Mouse (Mus musculus): ENCODE data around the gene Arfip1. TPM values are rescaled to one million over a fixed set of nuclear protein-coding genes. Genes with fewer than 3 reads are reported as not detected.

Gene Arfip1
- polyA plus RNA-seq (2014; fragmentation: Nextera tagmentation; extraction: Ambion mirVana) = 57.5 and 66.6 TPM in 2 replicates

DNA sequence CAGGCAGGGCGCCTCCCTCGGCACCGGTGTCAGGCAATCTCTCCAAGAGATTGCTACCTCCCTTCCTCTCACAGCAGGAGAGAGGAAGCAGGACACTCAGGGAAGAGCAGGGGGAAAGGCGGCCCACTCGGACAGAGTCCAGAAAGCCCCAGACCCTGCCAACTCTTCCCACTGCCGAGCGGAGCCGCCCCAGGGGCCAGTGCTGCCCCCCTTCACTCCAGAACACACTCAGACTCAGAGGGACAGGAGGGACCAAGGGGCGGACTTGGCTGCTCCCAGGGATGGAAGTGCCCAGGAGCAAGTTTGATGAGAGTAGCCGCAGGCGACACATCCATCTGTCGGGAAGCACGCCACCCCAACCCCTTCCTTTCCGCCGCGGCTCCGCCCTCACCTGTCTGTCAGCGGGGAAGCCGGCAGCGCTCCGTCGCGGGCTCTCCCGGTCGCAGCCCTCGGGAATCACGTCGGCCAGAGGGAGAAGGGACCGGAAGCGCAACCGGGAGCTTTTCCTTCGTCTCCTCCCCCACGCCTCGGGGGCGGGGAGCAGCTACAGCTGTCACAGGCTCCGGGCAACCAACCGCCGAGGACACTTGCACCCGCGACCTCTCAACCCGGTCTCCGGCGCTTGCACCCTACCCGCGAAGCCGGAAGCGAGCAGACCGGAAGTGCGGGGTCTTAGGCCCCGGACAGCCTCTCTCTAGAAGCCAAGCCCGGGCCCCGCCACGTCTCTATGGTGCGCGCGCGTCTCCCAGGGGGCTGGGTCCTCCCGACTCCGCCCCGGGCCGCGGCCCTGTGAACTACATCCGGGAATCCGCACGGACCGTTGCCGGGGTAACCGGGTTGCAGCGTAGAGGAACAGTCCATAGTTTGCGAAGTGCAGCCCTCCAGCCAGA is at the start of gene Arfip1:
Arfip1 (minus strand) TSS at position 603 of the 890 bp plus-strand sequence.
- H3K27me3 ChIP-seq (ENCODE audit: control insufficient read depth, insufficient read depth, low read length) = no peaks in the 10 kb centered on the region
- peak; percentile 99 for ATAC-seq (ENCODE audit: insufficient number of reproducible peaks, insufficient read depth, low FRiP score, low read depth)
- peak within 1 kb of the TSS; percentile 80 for H3K9ac ChIP-seq (replicated peaks; ENCODE audit: low read depth, low read length)
- H3K4me3 ChIP-seq (ENCODE audit: low read depth, low read length) = peak within 1 kb of the TSS; percentile 88
- H3K27ac ChIP-seq (ENCODE audit: low read length) = peak within 1 kb of the TSS; percentile 94
- peaks cover 20% of the 10 kb centered on the region; the same call in 1 of the 2 replicates for H3K4me1 ChIP-seq (ENCODE audit: control insufficient read depth, insufficient read depth, low read length)
- no peaks in the 10 kb centered on the region for H3K9me3 ChIP-seq (ENCODE audit: control insufficient read depth, low read depth, low read length)
- H3K4me2 ChIP-seq (replicated peaks; ENCODE audit: low read depth, low read length) = peak within 1 kb of the TSS; percentile 78
- no peaks in the 10 kb centered on the region for H3K36me3 ChIP-seq (ENCODE audit: control insufficient read depth, insufficient read depth, low read length)
- 1% methylated on average over 70 of the region's 70 CpGs for WGBS

DNA sequence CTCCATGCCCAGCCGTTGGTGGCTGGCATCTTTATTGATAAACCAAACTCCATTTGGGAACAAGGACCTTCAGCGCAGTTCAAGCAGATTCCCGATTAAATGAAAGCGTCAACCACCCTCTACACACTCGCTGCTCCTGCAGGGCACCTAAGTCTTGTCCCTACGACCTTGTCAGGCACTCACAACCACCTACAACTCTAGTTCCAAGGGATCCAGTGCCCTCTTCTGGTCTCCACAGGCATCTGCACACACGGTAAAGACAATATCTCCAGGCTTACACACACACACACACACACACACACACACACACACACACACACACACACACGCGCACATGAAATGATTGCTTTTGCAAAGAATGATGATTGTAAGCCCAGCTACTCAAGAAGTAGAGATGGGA is 49.2 kb upstream of the Arfip1 start:
- Histone ChIP-seq H3K27ac (ENCODE audit: low read length) (no peak overlapping the region), H3K4me3 (ENCODE audit: low read depth, low read length) (no peak overlapping the region), H3K9ac (replicated peaks; ENCODE audit: low read depth, low read length) (no peak overlapping the region), H3K27me3 (ENCODE audit: control insufficient read depth, insufficient read depth, low read length) (no peaks in the 10 kb centered on the region), H3K4me1 (ENCODE audit: control insufficient read depth, insufficient read depth, low read length) (no peaks in the 10 kb centered on the region), H3K9me3 (ENCODE audit: control insufficient read depth, low read depth, low read length) (no peaks in the 10 kb centered on the region), H3K36me3 (ENCODE audit: control insufficient read depth, insufficient read depth, low read length) (no peaks in the 10 kb centered on the region), H3K4me2 (replicated peaks; ENCODE audit: low read depth, low read length) (no peak overlapping the region)
- 94% methylated on average over 9 of the region's 9 CpGs for WGBS
- ATAC-seq (ENCODE audit: insufficient number of reproducible peaks, insufficient read depth, low FRiP score, low read depth) = no peak

DNA sequence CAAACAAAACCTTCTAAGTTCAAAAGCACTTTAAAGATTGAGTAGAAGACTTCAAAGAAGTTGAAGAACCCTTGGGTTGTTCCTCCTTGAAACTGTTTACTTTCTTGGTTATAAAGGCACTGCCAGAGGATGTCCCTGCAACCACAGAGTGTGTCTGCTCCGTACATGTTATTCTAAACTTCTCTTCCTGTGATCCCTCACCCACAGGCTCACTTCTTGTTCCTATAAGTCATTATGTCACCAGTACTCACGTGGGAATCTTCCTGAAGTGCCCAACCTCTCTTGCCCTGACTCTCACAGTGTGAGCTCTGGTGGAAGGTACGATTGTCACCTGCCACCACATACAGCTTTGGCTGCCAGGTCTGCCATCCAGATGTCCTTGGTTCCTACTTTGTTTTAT is 39.6 kb upstream of the Arfip1 start:
- no peak overlapping the region for H3K27ac ChIP-seq (ENCODE audit: low read length)

DNA sequence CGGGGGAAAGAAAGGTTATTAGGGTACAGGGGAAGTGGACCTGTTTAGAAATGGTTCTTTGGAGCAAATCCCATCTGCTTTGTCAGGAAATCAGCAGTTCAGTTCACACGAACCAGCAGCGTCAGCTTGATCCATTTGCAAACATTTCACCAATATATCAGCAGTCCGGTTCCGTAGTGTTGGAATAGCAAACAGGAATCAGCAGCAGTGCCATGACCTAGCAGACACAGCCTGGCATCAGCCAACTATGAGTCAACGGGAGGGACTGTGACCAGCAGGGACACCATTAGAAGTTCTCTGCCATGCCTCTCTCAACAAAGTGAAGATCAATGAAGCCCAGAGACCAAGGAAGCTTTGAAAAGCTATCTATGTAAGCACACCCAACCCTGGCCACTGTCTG is 37.3 kb upstream of the Arfip1 start:
- Histone ChIP-seq H3K27ac (ENCODE audit: low read length) (no peak overlapping the region), H3K9me3 (ENCODE audit: control insufficient read depth, low read depth, low read length) (no peaks in the 10 kb centered on the region), H3K4me1 (ENCODE audit: control insufficient read depth, insufficient read depth, low read length) (no peaks in the 10 kb centered on the region), H3K4me2 (replicated peaks; ENCODE audit: low read depth, low read length) (no peak overlapping the region), H3K27me3 (ENCODE audit: control insufficient read depth, insufficient read depth, low read length) (no peaks in the 10 kb centered on the region), H3K9ac (replicated peaks; ENCODE audit: low read depth, low read length) (no peak overlapping the region), H3K4me3 (ENCODE audit: low read depth, low read length) (no peak overlapping the region), H3K36me3 (ENCODE audit: control insufficient read depth, insufficient read depth, low read length) (no peaks in the 10 kb centered on the region)
- ATAC-seq (ENCODE audit: insufficient number of reproducible peaks, insufficient read depth, low FRiP score, low read depth) = no peak
- WGBS = 67% methylated on average over 6 of the region's 6 CpGs

More for the DNA sequence above, 39.6 kb upstream of the Arfip1 start:
- no peak overlapping the region for H3K4me2 ChIP-seq (replicated peaks; ENCODE audit: low read depth, low read length)
- H3K4me1 ChIP-seq (ENCODE audit: control insufficient read depth, insufficient read depth, low read length) = no peaks in the 10 kb centered on the region
- no peak for ATAC-seq (ENCODE audit: insufficient number of reproducible peaks, insufficient read depth, low FRiP score, low read depth)
- no peaks in the 10 kb centered on the region for H3K27me3 ChIP-seq (ENCODE audit: control insufficient read depth, insufficient read depth, low read length)
- no peak overlapping the region for H3K4me3 ChIP-seq (ENCODE audit: low read depth, low read length)
- H3K36me3 ChIP-seq (ENCODE audit: control insufficient read depth, insufficient read depth, low read length) = no peaks in the 10 kb centered on the region
- 47% methylated on average over 3 of the region's 3 CpGs for WGBS
- no peaks in the 10 kb centered on the region for H3K9me3 ChIP-seq (ENCODE audit: control insufficient read depth, low read depth, low read length)
- no peak overlapping the region for H3K9ac ChIP-seq (replicated peaks; ENCODE audit: low read depth, low read length)

DNA sequence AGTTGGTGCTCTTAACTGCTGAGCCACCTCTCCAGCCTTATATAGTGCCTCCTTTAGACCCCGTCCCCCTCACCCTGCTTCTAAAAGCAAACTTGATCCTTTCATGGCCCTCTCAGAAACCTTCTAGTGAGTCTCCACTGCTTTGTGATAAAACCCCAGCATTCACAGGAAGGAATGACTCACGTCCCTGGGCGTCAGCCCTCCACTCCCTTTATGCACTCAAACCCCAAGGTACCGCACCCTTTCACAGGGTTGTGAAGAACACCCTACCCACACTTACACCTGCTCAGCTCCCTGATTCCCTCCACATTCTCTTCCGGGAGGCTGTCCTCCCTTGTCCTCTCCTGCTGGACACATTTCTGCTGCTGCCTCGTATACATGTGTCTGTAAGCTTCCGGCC is 36.6 kb upstream of the Arfip1 start:
- Histone ChIP-seq H3K27me3 (ENCODE audit: control insufficient read depth, insufficient read depth, low read length) (no peaks in the 10 kb centered on the region), H3K27ac (ENCODE audit: low read length) (no peak overlapping the region), H3K36me3 (ENCODE audit: control insufficient read depth, insufficient read depth, low read length) (no peaks in the 10 kb centered on the region), H3K4me2 (replicated peaks; ENCODE audit: low read depth, low read length) (no peak overlapping the region), H3K4me3 (ENCODE audit: low read depth, low read length) (no peak overlapping the region), H3K9ac (replicated peaks; ENCODE audit: low read depth, low read length) (no peak overlapping the region), H3K9me3 (ENCODE audit: control insufficient read depth, low read depth, low read length) (no peaks in the 10 kb centered on the region), H3K4me1 (ENCODE audit: control insufficient read depth, insufficient read depth, low read length) (no peaks in the 10 kb centered on the region)
- ATAC-seq (ENCODE audit: insufficient number of reproducible peaks, insufficient read depth, low FRiP score, low read depth) = no peak
- WGBS = 94% methylated on average over 7 of the region's 7 CpGs

DNA sequence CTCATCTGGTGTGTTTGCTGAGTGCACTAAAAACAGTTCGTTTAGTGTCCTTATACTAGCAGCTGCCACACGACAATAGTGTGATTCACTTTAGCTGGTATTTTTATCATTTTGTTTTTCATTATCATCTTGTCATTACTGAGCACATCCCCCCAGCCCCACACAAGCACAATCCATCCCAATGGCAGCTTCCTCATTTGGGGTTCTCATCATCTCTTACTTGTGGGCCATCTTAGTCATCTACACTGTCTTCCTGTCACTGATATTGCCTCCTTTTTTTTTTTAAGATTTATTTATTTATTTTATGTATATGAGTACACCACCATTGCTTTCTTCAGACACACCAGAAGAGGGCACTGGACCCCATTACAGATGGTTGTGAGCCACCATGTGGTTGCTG is 36.2 kb upstream of the Arfip1 start:
- Histone ChIP-seq H3K4me1 (ENCODE audit: control insufficient read depth, insufficient read depth, low read length) (no peaks in the 10 kb centered on the region), H3K27me3 (ENCODE audit: control insufficient read depth, insufficient read depth, low read length) (no peaks in the 10 kb centered on the region), H3K4me3 (ENCODE audit: low read depth, low read length) (no peak overlapping the region), H3K4me2 (replicated peaks; ENCODE audit: low read depth, low read length) (no peak overlapping the region), H3K27ac (ENCODE audit: low read length) (no peak overlapping the region), H3K9ac (replicated peaks; ENCODE audit: low read depth, low read length) (no peak overlapping the region), H3K36me3 (ENCODE audit: control insufficient read depth, insufficient read depth, low read length) (no peaks in the 10 kb centered on the region), H3K9me3 (ENCODE audit: control insufficient read depth, low read depth, low read length) (no peaks in the 10 kb centered on the region)
- ATAC-seq (ENCODE audit: insufficient number of reproducible peaks, insufficient read depth, low FRiP score, low read depth) = no peak
- whole genome bisulfite sequencing = 86% methylated on average over 2 of the region's 2 CpGs

DNA sequence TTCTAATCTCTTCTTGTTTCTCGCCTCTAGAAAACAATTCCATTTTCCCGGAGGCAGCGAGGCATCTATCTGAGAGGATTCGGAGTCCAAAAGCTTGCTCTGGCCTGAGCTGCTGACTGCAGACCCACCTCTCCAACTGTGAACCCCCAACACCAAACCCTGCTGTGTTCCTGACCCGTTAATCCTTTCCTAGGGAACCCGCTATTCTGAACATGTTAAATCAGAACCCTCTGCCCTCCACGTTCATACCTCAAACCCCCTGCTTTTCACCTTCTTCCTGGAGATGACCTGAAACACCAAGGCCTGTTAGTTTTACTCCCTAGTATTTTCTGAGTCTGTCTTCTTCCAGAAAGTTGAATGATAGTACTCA is 33.4 kb upstream of the Arfip1 start:
- Histone ChIP-seq H3K36me3 (ENCODE audit: control insufficient read depth, insufficient read depth, low read length) (no peaks in the 10 kb centered on the region), H3K9ac (replicated peaks; ENCODE audit: low read depth, low read length) (no peak overlapping the region), H3K27me3 (ENCODE audit: control insufficient read depth, insufficient read depth, low read length) (no peaks in the 10 kb centered on the region), H3K27ac (ENCODE audit: low read length) (no peak overlapping the region), H3K9me3 (ENCODE audit: control insufficient read depth, low read depth, low read length) (0 out of 2 replicates have a peak, but pooled peaks cover 2% of the 10 kb centered on the region), H3K4me3 (ENCODE audit: low read depth, low read length) (no peak overlapping the region), H3K4me2 (replicated peaks; ENCODE audit: low read depth, low read length) (no peak overlapping the region), H3K4me1 (ENCODE audit: control insufficient read depth, insufficient read depth, low read length) (no peaks in the 10 kb centered on the region)
- no peak for ATAC-seq (ENCODE audit: insufficient number of reproducible peaks, insufficient read depth, low FRiP score, low read depth)
- WGBS = 40% methylated on average over 7 of the region's 7 CpGs

DNA sequence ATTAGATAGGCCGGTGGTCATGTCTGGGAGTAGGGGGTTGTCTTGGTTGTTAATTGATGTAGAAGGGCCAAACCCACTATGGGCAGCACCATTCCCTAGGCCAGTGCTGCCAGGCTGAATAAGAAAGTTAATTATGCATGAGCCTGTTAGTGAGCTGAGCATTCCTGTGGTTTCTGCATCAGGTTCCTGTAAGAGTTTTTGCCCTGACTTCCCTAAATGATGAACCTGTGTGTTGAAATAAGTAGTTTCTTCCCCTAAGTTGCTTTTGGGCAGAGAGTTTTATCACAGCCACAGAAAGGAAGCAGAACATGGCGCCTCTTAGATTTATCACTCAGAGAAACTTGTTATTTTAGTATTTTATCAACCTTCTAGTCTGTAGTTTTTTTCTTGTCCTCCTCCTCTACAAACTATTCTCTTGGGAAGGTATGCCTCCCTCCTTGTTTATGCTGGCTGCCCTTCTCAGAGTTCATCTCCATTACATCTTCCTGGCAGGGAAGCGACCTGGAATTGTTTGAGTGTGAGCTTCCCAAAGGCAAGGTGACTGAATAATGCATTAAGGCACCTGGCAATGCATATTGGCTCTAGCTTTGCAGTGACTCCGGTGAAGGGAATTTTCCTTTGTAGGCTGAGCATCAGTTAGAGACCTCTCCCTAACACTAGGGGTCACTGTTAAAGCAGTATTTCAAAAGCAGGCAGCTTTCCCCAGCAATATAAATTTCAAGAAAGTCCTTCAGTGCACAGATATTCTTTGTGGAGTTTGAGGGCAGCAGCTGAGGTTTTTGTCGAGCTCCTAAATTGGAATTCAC is 32.8 kb upstream of the Arfip1 start:
- no peak for ATAC-seq (ENCODE audit: insufficient number of reproducible peaks, insufficient read depth, low FRiP score, low read depth)
- Histone ChIP-seq H3K27ac (ENCODE audit: low read length) (no peak overlapping the region), H3K4me1 (ENCODE audit: control insufficient read depth, insufficient read depth, low read length) (no peaks in the 10 kb centered on the region), H3K4me2 (replicated peaks; ENCODE audit: low read depth, low read length) (no peak overlapping the region), H3K36me3 (ENCODE audit: control insufficient read depth, insufficient read depth, low read length) (no peaks in the 10 kb centered on the region), H3K4me3 (ENCODE audit: low read depth, low read length) (no peak overlapping the region), H3K9ac (replicated peaks; ENCODE audit: low read depth, low read length) (no peak overlapping the region), H3K9me3 (ENCODE audit: control insufficient read depth, low read depth, low read length) (0 out of 2 replicates have a peak, but pooled peaks cover 2% of the 10 kb centered on the region), H3K27me3 (ENCODE audit: control insufficient read depth, insufficient read depth, low read length) (no peaks in the 10 kb centered on the region)
- WGBS = 32% methylated on average over 5 of the region's 5 CpGs

Data from stomach, embryonic 14.5 days (tissue).